Mouse (Mus musculus): ENCODE results near the gene Plk3. TPM values are rescaled to one million over a fixed set of nuclear protein-coding genes. Genes with fewer than 3 reads are reported as not detected.
"Not testable (repeated sequence)": the region's sequence is repeated elsewhere in the genome, so short reads cannot be mapped to it uniquely, and the experiment has no call there.

Plk3 gene
- 10 to 100 TPM in 1 of 2 experiments, 1 to 10 TPM in 1; 4.2 to 13.5 TPM for total RNA-seq (2021)
- long read RNA-seq, experiment 1, transcript Plk3-201 (15 exons, 2,378 nt), result major isoform, 15 of 24 reads
- long read RNA-seq, experiment 1, partial matches to known transcripts, result 4 of 24 reads
- long read RNA-seq, experiment 1, other reads (novel, unspliced or antisense), result 5 of 24 reads
- long read RNA-seq, experiment 2, partial matches to known transcripts, result 2 of 8 reads
- long read RNA-seq, experiment 2, other reads (novel, unspliced or antisense), result 6 of 8 reads

GRCm38 (mm10) chr4:117133817-117134600 lies at the start of gene Plk3:
Gene Plk3 (minus strand): TSS chr4:117133963.
- peak; percentile 98 for DNase-seq

GRCm38 (mm10) chr4:117182759-117183096 lies 49.0 kb upstream of the Plk3 start:
- not testable (repeated sequence) for DNase-seq

DNA sequence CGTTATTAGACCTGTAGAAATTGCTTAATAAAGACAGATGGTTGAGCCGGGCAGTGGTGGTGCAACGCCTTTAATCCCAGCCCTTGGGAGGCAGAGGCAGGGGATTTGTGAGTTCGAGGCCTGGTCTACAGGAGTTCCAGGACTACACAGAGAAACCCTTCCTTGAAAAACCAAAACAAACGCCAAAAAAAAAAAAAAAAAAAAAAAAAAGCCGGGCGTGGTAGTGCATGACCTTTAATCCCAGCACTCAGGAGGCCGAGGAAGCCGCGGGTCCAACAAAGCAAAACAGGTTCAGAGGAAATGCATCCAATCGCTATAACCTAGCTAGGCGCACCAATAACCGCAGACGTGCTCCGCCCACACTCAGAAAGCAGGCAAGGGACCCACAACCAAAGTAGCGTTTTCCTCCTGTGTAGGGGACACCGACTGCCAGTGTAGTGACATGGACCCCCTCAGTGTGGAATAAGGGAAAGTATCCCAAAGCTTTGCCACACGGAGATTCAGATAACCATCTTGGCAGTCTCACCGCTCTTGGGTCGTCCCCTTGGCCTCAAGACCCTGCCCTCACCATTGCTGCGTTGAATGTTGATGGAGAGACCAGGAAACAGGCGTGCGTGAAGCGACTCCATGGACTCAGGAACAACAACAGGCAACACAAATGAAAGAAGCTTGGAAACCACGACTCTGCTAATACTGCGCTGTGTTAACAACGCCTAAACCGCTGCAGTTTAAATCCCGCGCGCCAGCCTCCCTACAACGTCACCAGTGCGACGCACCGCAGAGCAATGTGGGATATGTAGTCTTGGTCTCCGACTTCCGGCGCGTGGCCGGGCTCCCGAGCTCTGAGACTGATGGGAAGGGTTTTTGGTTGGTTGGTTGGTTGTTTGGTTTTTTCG lies 48.3 kb upstream of the Plk3 start, which contains the start of gene Kif2c:
Kif2c (minus strand) TSS at position 777 of the 896 bp plus-strand sequence.
- DNase-seq, result peak; percentile 95

DNA sequence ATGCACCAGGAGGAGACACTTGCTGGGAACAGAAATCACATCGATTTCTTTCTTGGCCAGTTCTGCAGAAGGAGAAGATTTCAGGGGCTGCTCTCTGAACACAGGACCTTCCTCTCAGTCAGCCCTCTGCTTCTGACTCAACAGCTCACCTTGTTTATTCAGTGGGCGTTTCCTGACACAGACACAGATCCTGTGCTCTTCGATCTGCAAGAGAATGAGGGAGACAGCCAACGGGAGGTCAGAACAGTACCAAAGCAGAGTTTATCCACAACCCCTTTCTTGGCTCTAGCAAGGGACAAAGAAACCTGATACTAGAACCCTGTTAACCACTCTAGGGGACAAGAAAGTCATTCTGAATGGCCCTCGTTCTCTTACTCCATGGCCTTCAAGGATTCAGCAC lies 36.2 kb upstream of the Plk3 start:
- no peak for DNase-seq

GRCm38 (mm10) chr4:117161183-117161582 lies 27.4 kb upstream of the Plk3 start:
- DNase-seq, result no peak

DNA sequence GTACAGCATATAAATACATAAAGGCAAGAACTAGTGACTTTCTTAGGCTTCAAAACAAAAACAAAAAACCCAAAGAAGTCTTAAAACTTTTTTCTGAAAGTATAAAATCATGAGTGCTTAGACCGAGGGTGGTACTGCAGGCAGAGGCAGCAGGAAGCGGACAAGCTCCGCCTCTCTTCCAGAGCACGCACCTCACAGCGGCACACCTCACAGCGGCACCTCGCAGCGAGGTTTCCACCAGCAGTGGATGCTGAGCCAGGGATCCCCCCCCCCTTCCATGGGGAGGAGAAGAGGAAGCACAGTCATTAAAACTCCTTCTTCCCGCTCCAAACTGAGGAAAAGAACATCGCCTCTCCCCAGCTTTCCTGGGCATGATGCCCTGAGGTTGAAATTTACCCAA lies 25.9 kb upstream of the Plk3 start:
- DNase-seq, result no peak

DNA sequence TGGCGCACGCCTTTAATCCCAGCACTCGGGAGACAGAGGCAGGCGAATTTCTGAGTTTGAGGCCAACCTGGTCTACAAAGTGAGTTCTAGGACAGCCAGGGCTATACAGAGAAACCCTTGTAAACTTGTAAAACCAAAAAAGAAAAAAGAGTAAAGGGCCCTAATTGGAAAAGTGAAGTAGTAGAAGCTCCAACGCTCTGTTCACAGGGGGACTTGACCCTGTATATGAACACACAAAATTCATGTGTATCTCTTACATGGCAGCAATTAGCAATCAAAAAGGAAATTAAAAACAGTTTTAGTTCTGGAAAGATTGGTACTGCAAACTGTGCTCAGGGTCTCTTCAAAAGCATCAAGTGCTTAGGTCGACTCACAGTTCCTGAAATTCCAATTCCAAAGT lies 22.6 kb upstream of the Plk3 start:
- DNase-seq, result no peak

DNA sequence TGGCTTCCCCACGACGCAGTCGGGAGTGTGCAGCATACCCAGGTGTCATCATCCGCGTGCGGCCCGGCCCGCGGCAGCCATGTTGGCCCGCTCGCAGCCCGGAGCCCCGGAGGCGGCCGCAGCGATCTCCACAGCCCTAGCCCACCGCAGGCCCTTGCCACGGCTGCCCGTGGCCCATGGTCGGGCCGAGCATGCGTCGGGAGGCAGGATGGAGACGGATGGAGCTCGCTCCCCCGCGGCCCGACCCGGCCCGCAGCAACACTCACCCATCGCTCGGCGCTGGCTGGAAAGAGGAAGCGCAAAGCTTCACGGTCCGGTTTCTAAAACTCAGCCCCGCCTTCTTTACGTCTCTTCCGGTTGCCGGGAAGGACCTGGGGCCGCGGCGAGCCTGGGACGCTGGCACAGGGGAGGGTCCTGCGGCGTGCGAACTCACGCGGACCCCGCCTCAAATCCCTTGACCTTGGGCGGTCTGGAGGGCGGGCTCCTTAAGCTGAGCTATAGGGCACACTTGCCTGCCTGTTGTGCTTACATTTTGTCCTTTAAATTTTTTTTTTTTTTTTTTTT lies 22.1 kb upstream of the Plk3 start, which contains the start of gene Rps8:
Rps8 (minus strand) TSS at position 452 of the 564 bp plus-strand sequence.
- peak; percentile 91 for DNase-seq

- DNase-seq, result peak; percentile 40
These were observed 21.4 kb upstream of the Plk3 start for GRCm38 (mm10) chr4:117155020-117155791.

- no peak for DNase-seq
These were observed 19.0 kb upstream of the Plk3 start for GRCm38 (mm10) chr4:117152714-117153113.

- DNase-seq, result no peak
These were observed 17.7 kb upstream of the Plk3 start for GRCm38 (mm10) chr4:117151416-117151815.

DNA sequence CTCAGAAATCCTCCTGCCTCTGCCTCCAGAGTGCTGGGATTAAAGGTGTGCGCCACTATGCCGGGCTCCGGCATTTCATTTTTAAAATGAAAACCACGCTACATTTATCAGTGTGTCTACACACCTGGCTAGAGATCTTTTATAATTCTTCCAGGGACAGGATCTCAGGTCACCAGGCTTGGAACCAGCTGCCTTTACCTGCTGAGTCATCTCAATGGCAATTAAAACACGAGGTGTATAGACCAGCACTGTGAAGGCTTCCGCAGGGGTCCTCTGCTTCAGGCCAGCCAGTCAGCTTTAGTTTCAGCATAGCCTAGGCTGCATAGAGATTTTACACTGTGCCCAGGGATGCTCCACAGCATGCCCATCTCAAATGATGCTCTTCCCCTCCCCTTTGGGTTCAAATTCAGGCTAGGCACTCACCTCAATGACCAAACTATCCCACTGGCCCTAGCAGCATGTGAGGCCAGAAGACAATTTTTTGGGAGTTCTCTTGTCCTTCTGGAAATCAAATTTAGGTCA lies 16.5 kb upstream of the Plk3 start:
- DNase-seq, result no peak

DNA sequence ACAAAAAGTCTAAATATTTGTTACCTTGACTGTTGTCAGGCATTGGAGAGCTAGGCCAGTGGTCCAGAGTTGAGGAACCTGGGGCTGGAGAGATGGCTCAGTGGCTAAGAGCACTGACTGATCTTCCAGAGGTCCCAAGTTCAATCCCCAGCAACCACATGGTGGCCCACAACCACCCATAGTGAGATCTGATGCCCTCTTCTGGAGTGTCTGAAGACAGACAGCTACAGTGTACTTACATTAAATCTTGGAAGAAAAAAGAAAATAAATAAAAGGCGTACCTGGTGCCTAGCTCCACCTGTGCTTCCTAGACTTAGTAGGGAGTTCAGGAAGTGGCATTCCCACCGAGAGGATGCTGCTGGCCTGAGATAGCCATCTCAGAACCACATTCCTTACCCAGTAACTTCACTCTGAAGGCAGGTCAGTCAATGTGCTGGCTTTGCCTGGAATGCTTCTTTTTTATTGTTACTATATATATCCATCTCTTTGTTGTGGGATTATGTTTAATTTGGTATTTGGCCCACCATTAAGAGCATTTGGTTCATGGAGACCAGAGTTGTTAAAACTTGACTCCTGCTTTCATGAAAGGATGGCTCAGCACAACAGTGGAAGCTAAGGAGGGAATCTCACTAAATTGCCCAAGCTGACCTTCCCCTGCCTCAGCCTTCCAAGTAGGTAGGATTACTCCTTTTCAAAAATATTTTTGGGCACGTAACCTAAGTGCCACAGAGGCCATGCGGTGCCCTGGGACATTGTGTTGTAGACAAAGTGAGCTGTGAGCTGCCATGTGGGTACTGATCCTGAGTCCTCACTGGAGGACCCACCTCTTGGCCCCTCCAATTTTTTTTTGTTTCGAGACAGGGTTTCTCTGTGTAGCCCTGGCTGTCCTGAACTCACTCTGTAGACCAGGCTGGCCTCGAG lies 15.8 kb upstream of the Plk3 start:
- DNase-seq, result no peak

DNA sequence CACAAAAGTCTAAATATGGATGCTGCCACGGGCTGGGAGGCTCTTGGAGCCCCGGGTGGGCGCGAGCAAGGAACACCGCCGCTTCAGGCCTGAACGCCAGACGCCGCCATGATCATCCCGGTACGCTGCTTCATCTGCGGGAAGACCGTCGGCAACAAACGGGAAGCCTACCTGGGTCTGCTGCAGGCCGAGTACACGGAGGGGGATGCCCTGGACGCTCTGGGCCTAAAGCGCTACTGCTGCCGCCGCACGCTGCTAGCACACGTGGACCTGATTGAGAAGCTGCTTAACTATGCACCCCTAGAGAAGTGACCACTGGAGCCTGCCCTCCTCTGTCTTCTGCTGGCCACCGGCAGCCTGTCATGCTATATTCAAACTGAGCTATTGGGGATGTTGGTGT lies 15.1 kb upstream of the Plk3 start:
- no peak for DNase-seq

- no peak for DNase-seq
These were observed 14.4 kb upstream of the Plk3 start for GRCm38 (mm10) chr4:117148047-117148713.

DNA sequence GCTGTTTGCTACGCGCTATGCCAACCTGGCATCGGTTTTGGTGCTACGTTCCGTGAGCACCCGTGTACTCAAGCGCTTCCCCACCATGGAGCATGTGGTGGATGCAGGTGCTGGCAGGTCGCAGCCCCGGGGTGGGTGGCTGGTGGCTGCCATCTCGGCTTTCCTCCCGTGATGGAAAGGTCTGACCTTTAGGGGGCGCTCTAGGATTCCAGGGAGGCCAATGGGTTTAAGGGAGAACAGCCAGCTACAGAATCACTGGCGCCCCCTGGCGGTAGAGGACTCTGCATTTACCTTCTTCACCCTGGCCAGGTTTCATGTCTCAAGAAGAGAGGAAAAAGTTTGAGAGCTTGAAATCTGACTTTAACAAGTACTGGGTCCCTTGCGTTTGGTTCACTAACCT lies 12.4 kb upstream of the Plk3 start:
- peak; percentile 95 for DNase-seq

- DNase-seq, result no peak
These were observed 11.5 kb upstream of the Plk3 start for GRCm38 (mm10) chr4:117145248-117145647.

- DNase-seq, result no peak
These were observed 9.3 kb upstream of the Plk3 start for GRCm38 (mm10) chr4:117143023-117143422.

GRCm38 (mm10) chr4:117140613-117141012 lies 6.8 kb upstream of the Plk3 start:
- DNase-seq, result no peak

- DNase-seq, result peak; percentile 55
These were observed 5.5 kb upstream of the Plk3 start for GRCm38 (mm10) chr4:117139217-117139612.
